Mouse (Mus musculus) spleen, postnatal 10 days (tissue): Measurements from ENCODE around the gene Opa3.
A peak's percentile ranks its signal among the peaks of the same experiment; 100 is the strongest.

Source experiments
- DNase-seq, 2 experiments: peaks; one replicate each; pipeline ENCODE4 v3.0.0; 2021 to 2022; ENCODE audit warnings: low spot score in 2 of 2

Opa3 gene

GRCm38 (mm10) chr7:19227883-19228792, at the start of gene Opa3:
Gene Opa3, plus strand, starts transcription at chr7:19228334.
- DNase-seq: peak; percentile 98 to 99

GRCm38 (mm10) chr7:19178443-19179092, 49.6 kb upstream of the Opa3 start:
- DNase-seq: peak; percentile 78 to 88

GRCm38 (mm10) chr7:19179173-19179572, 49.0 kb upstream of the Opa3 start:
- DNase-seq: peak; percentile 25 to 77

- no peak for DNase-seq
These were observed 48.2 kb upstream of the Opa3 start for GRCm38 (mm10) chr7:19179936-19180335.

- peak in 1 of 2 experiments; percentile 48 for DNase-seq
These were observed 47.2 kb upstream of the Opa3 start for GRCm38 (mm10) chr7:19180862-19181429.

GRCm38 (mm10) chr7:19184250-19184649, 43.9 kb upstream of the Opa3 start:
- DNase-seq: no peak

GRCm38 (mm10) chr7:19184758-19185157, 43.4 kb upstream of the Opa3 start:
- no peak for DNase-seq

GRCm38 (mm10) chr7:19194676-19195075, 33.5 kb upstream of the Opa3 start:
- peak in 1 of 2 experiments; percentile 49 for DNase-seq

- peak in 1 of 2 experiments; percentile 58 for DNase-seq
These were observed 31.5 kb upstream of the Opa3 start for GRCm38 (mm10) chr7:19196676-19197075.

- peak; percentile 39 to 74 for DNase-seq
These were observed 30.1 kb upstream of the Opa3 start for GRCm38 (mm10) chr7:19197985-19198384.

- no peak for DNase-seq
These were observed 26.5 kb upstream of the Opa3 start for GRCm38 (mm10) chr7:19201660-19202059.

GRCm38 (mm10) chr7:19202065-19202850, 25.9 kb upstream of the Opa3 start:
- no peak for DNase-seq

GRCm38 (mm10) chr7:19208201-19208910, 19.8 kb upstream of the Opa3 start:
- no peak for DNase-seq

- DNase-seq: no peak
These were observed 19.1 kb upstream of the Opa3 start for GRCm38 (mm10) chr7:19208944-19209472.

- no peak for DNase-seq
These were observed 18.6 kb upstream of the Opa3 start for GRCm38 (mm10) chr7:19209494-19209893.

GRCm38 (mm10) chr7:19210010-19210409, 18.1 kb upstream of the Opa3 start:
- DNase-seq: peak in 1 of 2 experiments; percentile 38

- no peak for DNase-seq
These were observed 17.0 kb upstream of the Opa3 start for GRCm38 (mm10) chr7:19211041-19211675.

- no peak for DNase-seq
These were observed 16.0 kb upstream of the Opa3 start, which contains the start of gene Gpr4 for GRCm38 (mm10) chr7:19211996-19212755. Gene Gpr4, plus strand, starts transcription at chr7:19212538.

GRCm38 (mm10) chr7:19213385-19213784, 14.7 kb upstream of the Opa3 start:
- DNase-seq: no peak
